In genomic region chr12:50352404-50352803, GRCm38 (mm10) we compare ENCODE assay signal across 8 mouse cellular contexts.
DNase-seq lines count a peak whose midpoint lies in the region; ATAC-seq lines count a peak whose summit lies in the region.

No protein-coding gene starts in this region.

- peak; percentile 27 to 28 for DNase-seq in cerebellum, postnatal 10 days
- no peak for DNase-seq in cerebellum, adult 11-12 months
- peak; percentile 81 for DNase-seq in Muller cell, postnatal 12 days (ENCODE audit: inconsistent ontology term)
- DNase-seq in layer of hippocampus, adult 9-11 months: peak; percentile 45
- DNase-seq in neural tube, embryonic 10.5 days (ENCODE audit: extremely low spot score, low spot score): peak; percentile 12
- no peak for DNase-seq in ovary, postnatal 14 days (ENCODE audit: low spot score)
- no peak for DNase-seq in thymus, postnatal 0 days (ENCODE audit: low spot score)

- peak; percentile 98 for ATAC-seq in frontal cortex, adult (ENCODE audit: low TSS enrichment)

Comparison
In these comparisons a context has a peak if more than half of its experiments do, and no peak if none do; other contexts are left out.
1. DNase-seq: peak in cerebellum, postnatal 10 days (2 of 2), Muller cell, postnatal 12 days (single experiment), layer of hippocampus, adult 9-11 months (single experiment) and neural tube, embryonic 10.5 days (single experiment); none in cerebellum, adult 11-12 months (single experiment), ovary, postnatal 14 days (single experiment) and thymus, postnatal 0 days (single experiment).